Mouse (Mus musculus) small intestine, adult 2 months (tissue): ENCODE data around the gene Rmi1.

Source experiments
- CTCF ChIP-seq: fragments of 200-500 bp; IDR thresholded peaks from 2 replicates; pipeline ENCODE4 v1.5.1; 2012; ENCODE audit warnings: low read depth, mild to moderate bottlenecking, control low read depth, inconsistent platforms, low read length, moderate library complexity, mixed read lengths; ENCODE audit not compliant: insufficient replicate concordance, insufficient read length; ENCODE audit errors: extremely low read depth
- POLR2A ChIP-seq: fragments of 200-500 bp; IDR thresholded peaks from 2 replicates; pipeline ENCODE4 v1.6.1; 2012; ENCODE audit warnings: low read depth, mild to moderate bottlenecking, control low read depth, inconsistent platforms, low read length, moderate library complexity

GRCm38 (mm10) chr13:58359304-58359653 lies 42.8 kb upstream of the Rmi1 start:
- TF ChIP-seq POLR2A: no peak
- TF ChIP-seq CTCF: no peak
